Mouse (Mus musculus): ENCODE data around the gene Cxcr1. TPM values are rescaled to one million over a fixed set of nuclear protein-coding genes. Genes with fewer than 3 reads are reported as not detected.
A peak's percentile ranks its signal among the peaks of the same experiment; 100 is the strongest.

Gene Cxcr1
- polyA plus RNA-seq, 1 experiment from 2014 or later = not detected

GRCm38 (mm10) chr1:74229942-74230341 is 35.5 kb upstream of the Cxcr1 start:
- no peak for TF ChIP-seq CTCF (IDR thresholded peaks at IDR 0.05)
- in situ Hi-C loops (cut with MboI; ENCODE audit: low pct_unique_long_range_greater_than_20kb) = no loop called here
- no peak for DNase-seq (ENCODE audit: low read depth, low spot score)
- no peaks in the 10 kb centered on the region for H3K27me3 ChIP-seq
- POLR2A ChIA-PET = interaction anchor here (1.0 kb wide), 1 partner anchor 55 kb away, joined by 3 read pairs; the partner anchor contains the start of genes Aamp and Pnkd
- ATAC-seq = no peak
- CTCF ChIA-PET = interaction anchor here (1.0 to 1.4 kb wide), 2 partner anchors 9 to 13 kb away, joined by 3 to 4 read pairs; no protein-coding TSS in a partner anchor

GRCm38 (mm10) chr1:74227317-74227716 is 32.9 kb upstream of the Cxcr1 start:
- peak; percentile 35 for ATAC-seq
- CTCF ChIA-PET = no interaction called here
- no peak for TF ChIP-seq CTCF (IDR thresholded peaks at IDR 0.05)
- no peaks in the 10 kb centered on the region for H3K27me3 ChIP-seq
- POLR2A ChIA-PET = interaction anchor here (0.9 to 1.5 kb wide), 2 partner anchors 9 to 13 kb away, joined by 3 to 4 read pairs; partner anchors contain the start of gene Arpc2
- in situ Hi-C loops (cut with MboI; ENCODE audit: low pct_unique_long_range_greater_than_20kb) = no loop called here
- DNase-seq (ENCODE audit: low read depth, low spot score) = no peak

GRCm38 (mm10) chr1:74219922-74220321 is 25.5 kb upstream of the Cxcr1 start:
- DNase-seq (ENCODE audit: low read depth, low spot score) = no peak
- ATAC-seq = no peak
- in situ Hi-C loops (cut with MboI; ENCODE audit: low pct_unique_long_range_greater_than_20kb) = no loop called here
- CTCF ChIA-PET = no interaction called here
- POLR2A ChIA-PET = no interaction called here
- H3K27me3 ChIP-seq = peaks cover 7% of the 10 kb centered on the region
- TF ChIP-seq CTCF (IDR thresholded peaks at IDR 0.05) = no peak

- no peak for ATAC-seq
- no peak for TF ChIP-seq CTCF (IDR thresholded peaks at IDR 0.05)
- ChIA-PET CTCF (interaction anchor here (1.6 kb wide), 1 partner anchor 14 kb away, joined by 3 read pairs; no protein-coding TSS in a partner anchor), POLR2A (interaction anchor here (0.6 kb wide), 1 partner anchor 169 kb away, joined by 3 read pairs; no protein-coding TSS in a partner anchor)
- no peak for DNase-seq (ENCODE audit: low read depth, low spot score)
- H3K27me3 ChIP-seq = no peaks in the 10 kb centered on the region
- in situ Hi-C loops (cut with MboI; ENCODE audit: low pct_unique_long_range_greater_than_20kb) = loop anchor here (5.0 kb wide), 2 partner anchors 73 to 148 kb away; partner anchors contain the start of genes Aamp and Pnkd
Measured at GRCm38 (mm10) chr1:74208941-74209340, 14.5 kb upstream of the Cxcr1 start.

- in situ Hi-C loops (cut with MboI; ENCODE audit: low pct_unique_long_range_greater_than_20kb) = loop anchor here (5.0 kb wide), 2 partner anchors 74 to 149 kb away; partner anchors contain the start of genes Aamp and Pnkd
- ChIA-PET CTCF (interaction anchor here (1.3 to 4.0 kb wide), 2 partner anchors 41 to 154 kb away, joined by 3 to 16 read pairs; partner anchors contain the start of gene Catip), POLR2A (interaction anchor here (0.6 kb wide), 1 partner anchor 233 kb away, joined by 4 read pairs; no protein-coding TSS in a partner anchor)
- ATAC-seq = no peak
- DNase-seq (ENCODE audit: low read depth, low spot score) = no peak
- TF ChIP-seq CTCF (IDR thresholded peaks at IDR 0.05) = no peak
- H3K27me3 ChIP-seq = no peaks in the 10 kb centered on the region
Measured at GRCm38 (mm10) chr1:74207906-74208305, 13.5 kb upstream of the Cxcr1 start.

- no peaks in the 10 kb centered on the region for H3K27me3 ChIP-seq
- TF ChIP-seq CTCF (IDR thresholded peaks at IDR 0.05) = no peak
- POLR2A ChIA-PET = interaction anchor here (0.8 kb wide), 1 partner anchor 30 kb away, joined by 4 read pairs; no protein-coding TSS in a partner anchor
- ATAC-seq = no peak
- CTCF ChIA-PET = interaction anchor here (1.1 to 4.0 kb wide), 11 partner anchors 9 to 155 kb away, joined by 3 to 16 read pairs (median 4); partner anchors contain the start of genes Aamp, Catip, Pnkd and Tmbim1
- DNase-seq (ENCODE audit: low read depth, low spot score) = no peak
- in situ Hi-C loops (cut with MboI; ENCODE audit: low pct_unique_long_range_greater_than_20kb) = loop anchor here (5.0 kb wide), 2 partner anchors 76 to 151 kb away; partner anchors contain the start of genes Aamp and Pnkd
Measured at GRCm38 (mm10) chr1:74206642-74207041, 12.2 kb upstream of the Cxcr1 start.

GRCm38 (mm10) chr1:74205881-74206280 is 11.4 kb upstream of the Cxcr1 start:
- POLR2A ChIA-PET = no interaction called here
- ATAC-seq (no peak), DNase-seq (ENCODE audit: low read depth, low spot score) (peak; percentile 6)
- in situ Hi-C loops (cut with MboI; ENCODE audit: low pct_unique_long_range_greater_than_20kb) = loop anchor here (5.0 kb wide), 2 partner anchors 76 to 151 kb away; partner anchors contain the start of genes Aamp and Pnkd
- no peaks in the 10 kb centered on the region for H3K27me3 ChIP-seq
- CTCF ChIA-PET = interaction anchor here (0.9 to 4.0 kb wide), 14 partner anchors 10 to 156 kb away, joined by 3 to 16 read pairs (median 4); partner anchors contain the start of genes Aamp, Catip, Gpbar1 and Pnkd
- TF ChIP-seq CTCF (IDR thresholded peaks at IDR 0.05) = peak; percentile 83

- POLR2A ChIA-PET = no interaction called here
Measured at GRCm38 (mm10) chr1:74203457-74203856, 9.0 kb upstream of the Cxcr1 start.

GRCm38 (mm10) chr1:74201048-74201844 is 6.8 kb upstream of the Cxcr1 start:
- H3K27me3 ChIP-seq = no peaks in the 10 kb centered on the region
- in situ Hi-C loops (cut with MboI; ENCODE audit: low pct_unique_long_range_greater_than_20kb) = no loop called here
- POLR2A ChIA-PET = no interaction called here
- CTCF ChIA-PET = no interaction called here
- no peak for TF ChIP-seq CTCF (IDR thresholded peaks at IDR 0.05)
- ATAC-seq (no peak), DNase-seq (ENCODE audit: low read depth, low spot score) (no peak)

More at GRCm38 (mm10) chr1:74203457-74203856, 9.0 kb upstream of the Cxcr1 start:
- ATAC-seq (no peak), DNase-seq (ENCODE audit: low read depth, low spot score) (no peak)
- TF ChIP-seq CTCF (IDR thresholded peaks at IDR 0.05) = no peak
- CTCF ChIA-PET = no interaction called here
- in situ Hi-C loops (cut with MboI; ENCODE audit: low pct_unique_long_range_greater_than_20kb) = no loop called here
- no peaks in the 10 kb centered on the region for H3K27me3 ChIP-seq

- ChIA-PET POLR2A (no interaction called here), CTCF (interaction anchor here (1.0 kb wide), 1 partner anchor 11 kb away, joined by 4 read pairs; no protein-coding TSS in a partner anchor)
- in situ Hi-C loops (cut with MboI; ENCODE audit: low pct_unique_long_range_greater_than_20kb) = no loop called here
- no peak for DNase-seq (ENCODE audit: low read depth, low spot score)
- TF ChIP-seq CTCF (IDR thresholded peaks at IDR 0.05) = no peak
- no peaks in the 10 kb centered on the region for H3K27me3 ChIP-seq
- no peak for ATAC-seq
Measured at GRCm38 (mm10) chr1:74199046-74199445, 4.6 kb upstream of the Cxcr1 start.
